Mouse (Mus musculus) neural tube, embryonic 11.5 days (tissue): ENCODE data around the gene Phf13. TPM values are rescaled to one million over a fixed set of nuclear protein-coding genes. Genes with fewer than 3 reads are reported as not detected.

Source experiments
- ATAC-seq: fragments of 200-750 bp; cut with Nextera tagmentation; 2 replicates; pipeline ENCODE4 v1.8.0; 2017; ENCODE audit warnings: moderate number of reproducible peaks, mild to moderate bottlenecking, moderate TSS enrichment, moderate library complexity; ENCODE audit not compliant: insufficient read depth, low FRiP score, low TSS enrichment
- DNase-seq: peaks from one replicate; pipeline ENCODE4 v3.0.0-alpha.2; 2015; ENCODE audit warnings: low spot score
- H3K27ac ChIP-seq: fragments of 300-500 bp; sonication (generic); 2 replicates; pipeline ENCODE4 v1.5.1; 2014; ENCODE audit warnings: low read depth, mild to moderate bottlenecking, low read length
- H3K27me3 ChIP-seq: fragments of 300-500 bp; sonication (generic); 2 replicates; pipeline ENCODE4 v1.6.1; 2014; ENCODE audit warnings: mild to moderate bottlenecking, low read length, mixed read lengths; ENCODE audit not compliant: control insufficient read depth, insufficient read depth
- H3K36me3 ChIP-seq: fragments of 300-500 bp; sonication (generic); 2 replicates; pipeline ENCODE4 v1.6.1; 2014; ENCODE audit warnings: mild to moderate bottlenecking, low read length, moderate library complexity, mixed read lengths; ENCODE audit not compliant: control insufficient read depth, insufficient read depth
- H3K4me1 ChIP-seq: fragments of 300-500 bp; sonication (generic); 2 replicates; pipeline ENCODE4 v1.6.1; 2014; ENCODE audit warnings: low read length, mixed read lengths; ENCODE audit not compliant: control insufficient read depth, insufficient read depth
- H3K4me2 ChIP-seq: fragments of 300-500 bp; sonication (generic); 2 replicates; pipeline ENCODE4 v1.6.1; 2014; ENCODE audit warnings: low read depth, mild to moderate bottlenecking, moderate library complexity
- H3K4me3 ChIP-seq: fragments of 300-500 bp; sonication (generic); 2 replicates; pipeline ENCODE4 v1.5.1; 2014; ENCODE audit warnings: low read depth, low read length
- H3K9ac ChIP-seq: fragments of 300-500 bp; sonication (generic); 2 replicates; pipeline ENCODE4 v1.6.1; 2014; ENCODE audit warnings: mild to moderate bottlenecking, low read length
- H3K9me3 ChIP-seq: fragments of 300-500 bp; sonication (generic); 2 replicates; pipeline ENCODE4 v1.6.1; 2016; ENCODE audit warnings: low read length; ENCODE audit not compliant: control insufficient read depth
- WGBS: fragments of 180-500 bp; shearing (Covaris S2); extraction: QIAGEN DNeasy Blood & Tissue Kit; methylation state at CpG from one replicate; pipeline ENCODE4 v1.1.7; 2014; 5-methylcytosine and 5-hydroxymethylcytosine counted together
- polyA plus RNA-seq: library from polyadenylated mRNA; unstranded; fragments of >200 nt; fragmentation: Nextera tagmentation; extraction: Ambion mirVana; gene quantifications from 2 replicates; pipeline ENCODE4 v1.2.1, GENCODE M21; 2014

The Phf13 gene
- polyA plus RNA-seq, 1 experiment from 2014 or later = 28.8 TPM

- H3K9ac ChIP-seq = no peak overlapping the region
- no peak overlapping the region for H3K4me3 ChIP-seq
- H3K27ac ChIP-seq = no peak overlapping the region
- H3K27me3 ChIP-seq = no peaks in the 10 kb centered on the region
- H3K36me3 ChIP-seq = peaks cover 17% of the 10 kb centered on the region
- WGBS = 76% methylated on average over 12 of the region's 12 CpGs
- no peak overlapping the region for H3K4me2 ChIP-seq
- DNase-seq (no peak), ATAC-seq (no peak)
- H3K4me1 ChIP-seq = peaks cover 13% of the 10 kb centered on the region
- H3K9me3 ChIP-seq = no peaks in the 10 kb centered on the region; the same call in 1 of the 2 replicates
Measured at GRCm38 (mm10) chr4:152021568-152022097, 25.6 kb upstream of the Phf13 start.

GRCm38 (mm10) chr4:152020024-152020423 is 24.0 kb upstream of the Phf13 start:
- no peak overlapping the region for H3K4me3 ChIP-seq
- DNase-seq (no peak), ATAC-seq (no peak)
- H3K27ac ChIP-seq = no peak overlapping the region
- no peak overlapping the region for H3K4me2 ChIP-seq
- H3K27me3 ChIP-seq = no peaks in the 10 kb centered on the region
- peaks cover 19% of the 10 kb centered on the region for H3K36me3 ChIP-seq
- 92% methylated on average over 21 of the region's 21 CpGs for WGBS
- no peaks in the 10 kb centered on the region for H3K4me1 ChIP-seq
- H3K9ac ChIP-seq = no peak overlapping the region
- no peaks in the 10 kb centered on the region; the same call in 1 of the 2 replicates for H3K9me3 ChIP-seq

- Histone ChIP-seq H3K4me3 (no peak overlapping the region), H3K9ac (no peak overlapping the region), H3K4me2 (no peak overlapping the region), H3K4me1 (no peaks in the 10 kb centered on the region), H3K27me3 (no peaks in the 10 kb centered on the region), H3K9me3 (no peaks in the 10 kb centered on the region; the same call in 1 of the 2 replicates), H3K27ac (no peak overlapping the region), H3K36me3 (peaks cover 22% of the 10 kb centered on the region)
- ATAC-seq (no peak), DNase-seq (no peak)
- 92% methylated on average over 6 of the region's 6 CpGs for WGBS
Measured at GRCm38 (mm10) chr4:152019073-152019472, 23.0 kb upstream of the Phf13 start.

- ATAC-seq = no peak
- H3K4me2 ChIP-seq = no peak overlapping the region
- no peak overlapping the region for H3K27ac ChIP-seq
- H3K9me3 ChIP-seq = no peaks in the 10 kb centered on the region
- DNase-seq = no peak
- 0 out of 2 replicates have a peak, but pooled peaks cover 8% of the 10 kb centered on the region for H3K27me3 ChIP-seq
- H3K9ac ChIP-seq = no peak overlapping the region
- peaks cover 17% of the 10 kb centered on the region for H3K4me1 ChIP-seq
- H3K4me3 ChIP-seq = no peak overlapping the region
- peaks cover 6% of the 10 kb centered on the region for H3K36me3 ChIP-seq
- 83% methylated on average over 12 of the region's 12 CpGs for WGBS
Measured at GRCm38 (mm10) chr4:152013036-152013813, 17.2 kb upstream of the Phf13 start.

GRCm38 (mm10) chr4:152012109-152012508 is 16.1 kb upstream of the Phf13 start:
- Histone ChIP-seq H3K27ac (no peak overlapping the region), H3K4me3 (no peak overlapping the region), H3K9ac (no peak overlapping the region), H3K4me2 (no peak overlapping the region), H3K36me3 (peaks cover 6% of the 10 kb centered on the region), H3K27me3 (peaks cover 16% of the 10 kb centered on the region), H3K9me3 (no peaks in the 10 kb centered on the region), H3K4me1 (peaks cover 22% of the 10 kb centered on the region)
- ATAC-seq (no peak), DNase-seq (no peak)
- 91% methylated on average over 16 of the region's 16 CpGs for WGBS

GRCm38 (mm10) chr4:152011171-152011760 is 15.2 kb upstream of the Phf13 start:
- no peaks in the 10 kb centered on the region for H3K9me3 ChIP-seq
- no peak for ATAC-seq
- no peak overlapping the region for H3K27ac ChIP-seq
- H3K4me1 ChIP-seq = peaks cover 22% of the 10 kb centered on the region
- peaks cover 6% of the 10 kb centered on the region for H3K36me3 ChIP-seq
- peak overlapping the region; percentile 100 for H3K4me2 ChIP-seq
- DNase-seq = no peak
- H3K4me3 ChIP-seq = no peak overlapping the region
- H3K27me3 ChIP-seq = peaks cover 16% of the 10 kb centered on the region
- H3K9ac ChIP-seq = no peak overlapping the region
- 80% methylated on average over 8 of the region's 8 CpGs for WGBS

- ATAC-seq (no peak), DNase-seq (no peak)
- Histone ChIP-seq H3K9me3 (no peaks in the 10 kb centered on the region), H3K27me3 (peaks cover 16% of the 10 kb centered on the region), H3K4me1 (peaks cover 22% of the 10 kb centered on the region), H3K27ac (no peak overlapping the region), H3K36me3 (peaks cover 6% of the 10 kb centered on the region), H3K4me2 (peak overlapping the region; percentile 100), H3K9ac (no peak overlapping the region), H3K4me3 (peak overlapping the region; percentile 72)
- 15% methylated on average over 13 of the region's 13 CpGs for WGBS
Measured at GRCm38 (mm10) chr4:152010707-152011134, 14.7 kb upstream of the Phf13 start.

- Histone ChIP-seq H3K4me3 (peak overlapping the region; percentile 72), H3K36me3 (peaks cover 6% of the 10 kb centered on the region), H3K9me3 (no peaks in the 10 kb centered on the region), H3K27me3 (peaks cover 16% of the 10 kb centered on the region), H3K4me1 (peaks cover 22% of the 10 kb centered on the region), H3K4me2 (peak overlapping the region; percentile 100), H3K9ac (no peak overlapping the region; the same call in 1 of the 2 replicates), H3K27ac (no peak overlapping the region)
- WGBS = 2% methylated on average over 10 of the region's 10 CpGs
- DNase-seq (peak; percentile 17), ATAC-seq (no peak)
Measured at GRCm38 (mm10) chr4:152010091-152010706, 14.1 kb upstream of the Phf13 start.
